9 mouse cellular contexts compared by ENCODE assay signal in genomic region chr9:102721406-102721978, GRCm38 (mm10). TPM values are rescaled to one million over a fixed set of nuclear protein-coding genes. Genes with fewer than 3 reads are reported as not detected.
A peak's percentile ranks its signal among the peaks of the same experiment; 100 is the strongest.
DNase-seq lines count a peak whose midpoint lies in the region; ATAC-seq lines count a peak whose summit lies in the region.
"Had no signal": no experiment of that assay in that cellular context is flagged by ENCODE, and none has a peak within 500 bp of the region (broad histone marks: within the 10 kb centered on the region; RNA-seq: fewer than 3 reads in every experiment).

No protein-coding gene starts in this region.

- ATAC-seq in heart, embryonic 13.5 days (ENCODE audit: extremely low read depth, insufficient number of reproducible peaks, low FRiP score, low TSS enrichment), result no peak
- ATAC-seq in embryonic facial prominence, embryonic 14.5 days (ENCODE audit: low read depth), result no peak
- ATAC-seq in intestine, embryonic 16.5 days, result no peak
- no peak for ATAC-seq in midbrain, embryonic 14.5 days (ENCODE audit: low FRiP score, low TSS enrichment)

- no peaks in the 10 kb centered on the region for H3K9me3 ChIP-seq in heart, embryonic 13.5 days
- H3K9me3 ChIP-seq in embryonic facial prominence, embryonic 14.5 days (ENCODE audit: control insufficient read depth, low read length), result no peaks in the 10 kb centered on the region
- no peaks in the 10 kb centered on the region for H3K9me3 ChIP-seq in intestine, embryonic 16.5 days (ENCODE audit: control insufficient read depth, low read length)
- no peaks in the 10 kb centered on the region for H3K9me3 ChIP-seq in midbrain, embryonic 14.5 days (ENCODE audit: control insufficient read depth, low read length)

- peak overlapping the region; percentile 90 for H3K4me2 ChIP-seq in heart, embryonic 13.5 days
- peak overlapping the region; percentile 92 for H3K4me2 ChIP-seq in embryonic facial prominence, embryonic 14.5 days (ENCODE audit: low read depth, low read length)
- H3K4me2 ChIP-seq in intestine, embryonic 16.5 days (ENCODE audit: low read depth, low read length), result peak overlapping the region; percentile 92
- H3K4me2 ChIP-seq in midbrain, embryonic 14.5 days (ENCODE audit: low read length), result peak overlapping the region; percentile 70

- H3K4me1 ChIP-seq in heart, embryonic 13.5 days, result peaks cover 77% of the 10 kb centered on the region
- peaks cover 68% of the 10 kb centered on the region for H3K4me1 ChIP-seq in embryonic facial prominence, embryonic 14.5 days (ENCODE audit: control insufficient read depth, insufficient read depth, low read length)
- H3K4me1 ChIP-seq in intestine, embryonic 16.5 days (ENCODE audit: control insufficient read depth, insufficient read depth, low read length), result peaks cover 72% of the 10 kb centered on the region
- H3K4me1 ChIP-seq in midbrain, embryonic 14.5 days (ENCODE audit: control insufficient read depth, insufficient read depth, low read length), result peaks cover 70% of the 10 kb centered on the region

- H3K36me3 ChIP-seq in heart, embryonic 13.5 days, result peaks cover 65% of the 10 kb centered on the region
- H3K36me3 ChIP-seq in embryonic facial prominence, embryonic 14.5 days (ENCODE audit: control insufficient read depth, insufficient read depth, low read length), result peaks cover 61% of the 10 kb centered on the region
- peaks cover 21% of the 10 kb centered on the region; the same call in 1 of the 2 replicates for H3K36me3 ChIP-seq in intestine, embryonic 16.5 days (ENCODE audit: control insufficient read depth, insufficient read depth, low read length)
- peaks cover 68% of the 10 kb centered on the region for H3K36me3 ChIP-seq in midbrain, embryonic 14.5 days (ENCODE audit: control insufficient read depth, insufficient read depth, low read length)

- H3K27me3 ChIP-seq in heart, embryonic 13.5 days (replicated peaks), result no peaks in the 10 kb centered on the region
- no peaks in the 10 kb centered on the region for H3K27me3 ChIP-seq in embryonic facial prominence, embryonic 14.5 days (replicated peaks; ENCODE audit: control insufficient read depth, insufficient read depth, low read length)
- no peaks in the 10 kb centered on the region for H3K27me3 ChIP-seq in intestine, embryonic 16.5 days (replicated peaks; ENCODE audit: control insufficient read depth, insufficient read depth, low read length)
- H3K27me3 ChIP-seq in midbrain, embryonic 14.5 days (ENCODE audit: control insufficient read depth, insufficient read depth, low read length), result no peaks in the 10 kb centered on the region

- H3K27ac ChIP-seq in heart, embryonic 13.5 days (replicated peaks), result peak overlapping the region; percentile 99
- peak overlapping the region; percentile 62 for H3K27ac ChIP-seq in embryonic facial prominence, embryonic 14.5 days (replicated peaks; ENCODE audit: low read depth, low read length)
- peak overlapping the region; percentile 38 for H3K27ac ChIP-seq in intestine, embryonic 16.5 days (ENCODE audit: low read length)
- 0 out of 2 replicates have a peak overlapping the region, but pooled peaks have one; percentile 15 for H3K27ac ChIP-seq in midbrain, embryonic 14.5 days (replicated peaks; ENCODE audit: low read depth, low read length)

- H3K9ac ChIP-seq in heart, embryonic 13.5 days, result peak overlapping the region; percentile 99
- H3K9ac ChIP-seq in embryonic facial prominence, embryonic 14.5 days (ENCODE audit: low read depth, low read length), result peak overlapping the region; percentile 95
- peak overlapping the region; percentile 43 for H3K9ac ChIP-seq in intestine, embryonic 16.5 days (ENCODE audit: low read depth, low read length)
- peak overlapping the region; percentile 99 for H3K9ac ChIP-seq in midbrain, embryonic 14.5 days (replicated peaks; ENCODE audit: low read length)

- 31% methylated on average over 3 of the region's 3 CpGs for WGBS in heart, embryonic 13.5 days
- 46% methylated on average over 3 of the region's 3 CpGs for WGBS in embryonic facial prominence, embryonic 14.5 days
- WGBS in intestine, embryonic 16.5 days, result 47% methylated on average over 3 of the region's 3 CpGs
- 49% methylated on average over 3 of the region's 3 CpGs for WGBS in midbrain, embryonic 14.5 days

- peak overlapping the region; percentile 92 for H3K4me3 ChIP-seq in heart, embryonic 13.5 days
- H3K4me3 ChIP-seq in embryonic facial prominence, embryonic 14.5 days (ENCODE audit: low read depth, low read length), result peak overlapping the region; percentile 80
- peak overlapping the region; percentile 90 for H3K4me3 ChIP-seq in intestine, embryonic 16.5 days (ENCODE audit: low read length)
- peak overlapping the region; percentile 90 for H3K4me3 ChIP-seq in midbrain, embryonic 14.5 days (replicated peaks; ENCODE audit: low read depth, low read length)

- DNase-seq in heart, postnatal 4 days, result no peak
- no peak for DNase-seq in embryonic facial prominence, embryonic 14.5 days (ENCODE audit: low spot score)
- no peak for DNase-seq in midbrain, embryonic 14.5 days
- no peak for DNase-seq in urinary bladder, postnatal 4 days (ENCODE audit: low spot score in 2 of 2)
- DNase-seq in frontal cortex, adult 2 months (ENCODE audit: extremely low spot score in 1 of 2, low spot score in 1 of 2), result no peak
- DNase-seq in spleen, postnatal 36 days (ENCODE audit: low spot score in 2 of 2), result no peak

RNA-seq across cellular contexts. Expression of gene Amotl2, which starts 5.0 kb away (rescaled TPM):
- 35.9 and 36.6 TPM in 2 replicates for polyA plus RNA-seq in heart, embryonic 13.5 days (2015; fragmentation: Nextera tagmentation; extraction: Ambion mirVana)
- total RNA-seq in heart, postnatal 4 days (2021), result 10 to 100 TPM; 90.0 to 91.6 TPM
- 44.5 and 48.1 TPM in 2 replicates for polyA plus RNA-seq in embryonic facial prominence, embryonic 14.5 days (2014; fragmentation: Nextera tagmentation; extraction: Ambion mirVana)
- 20.4 and 21.8 TPM in 2 replicates for polyA plus RNA-seq in intestine, embryonic 16.5 days (2015; fragmentation: Nextera tagmentation; extraction: Ambion mirVana)
- 61.0 and 77.7 TPM in 2 replicates for polyA plus RNA-seq in midbrain, embryonic 14.5 days (2014; fragmentation: Nextera tagmentation; extraction: Ambion mirVana)
- 13.9 and 14.1 TPM in 2 replicates for polyA plus RNA-seq in frontal cortex, adult 2 months (2012; rRNA removed)
- total RNA-seq: MEL had no signal

Comparison
In these comparisons a context has a peak if more than half of its experiments do, and no peak if none do; other contexts are left out.
1. H3K27ac ChIP-seq: peak in every context shown above with its lines; median percentile 99 in heart, embryonic 13.5 days; 62 in embryonic facial prominence, embryonic 14.5 days; 38 in intestine, embryonic 16.5 days; 15 in midbrain, embryonic 14.5 days.
2. H3K9ac ChIP-seq: peak in every context shown above with its lines; median percentile 99 in heart, embryonic 13.5 days; 99 in midbrain, embryonic 14.5 days; 95 in embryonic facial prominence, embryonic 14.5 days; 43 in intestine, embryonic 16.5 days.